Mouse (Mus musculus) CH12.LX (cell line): ENCODE measurements at regions not wholly inside any gene's neighbourhood (a gene's known extent, or its start where the extent isn't known, plus 50 kb on each side); places are given as distances from the start of the nearest gene placed in this dataset.

ENCODE experiments used
- DNase-seq: peaks from one replicate; pipeline ENCODE4 v3.0.0-alpha.2; 2013; ENCODE audit errors: extremely low read depth
- H3K27ac ChIP-seq: 2 replicates; pipeline ENCODE4 v1.5.1; 2012; ENCODE audit warnings: low read depth, mild to moderate bottlenecking, control low read depth, moderate library complexity; ENCODE audit not compliant: insufficient read depth
- H3K27me3 ChIP-seq: replicated peaks from 2 replicates; pipeline ENCODE3; 2012; ENCODE audit warnings: inconsistent platforms
- H3K36me3 ChIP-seq, 2 experiments: replicated peaks in 1 of 2; 2 replicates each; pipeline versions ENCODE3 to v1.6.1; 2012; ENCODE audit warnings: inconsistent platforms in 1 of 2, low read length in 1 of 2, mild to moderate bottlenecking in 1 of 2, mixed read lengths in 1 of 2, moderate library complexity in 1 of 2; ENCODE audit not compliant: control insufficient read depth in 1 of 2, insufficient read depth in 1 of 2
- H3K4me1 ChIP-seq, 2 experiments: 2 replicates each; pipeline ENCODE4 v1.6.1; 2012; ENCODE audit warnings: inconsistent platforms in 1 of 2, moderate library complexity in 1 of 2; ENCODE audit not compliant: insufficient read depth in 2 of 2, control insufficient read depth in 1 of 2
- H3K4me2 ChIP-seq: 2 replicates; pipeline ENCODE4 v1.6.1; 2012; ENCODE audit warnings: low read depth, mild to moderate bottlenecking, control low read depth; ENCODE audit not compliant: poor library complexity, insufficient read depth, severe bottlenecking
- H3K4me3 ChIP-seq, 3 experiments: fragments of 150-350 bp in 1 of 3; sonication (generic) in 1 of 3; replicated peaks in 1 of 3; 2 replicates each; pipeline versions ENCODE3 to v1.5.1; 2011 to 2012; ENCODE audit warnings: low read depth in 2 of 3, low read length in 2 of 3, mild to moderate bottlenecking in 2 of 3, moderate library complexity in 2 of 3, control low read depth in 1 of 3, improper control_type of control experiment in 1 of 3, inconsistent platforms in 1 of 3, mixed read lengths in 1 of 3; ENCODE audit not compliant: poor library complexity in 1 of 3
- H3K79me2 ChIP-seq: replicated peaks from 2 replicates; pipeline ENCODE4 v1.6.1; 2012; ENCODE audit warnings: mild to moderate bottlenecking, moderate library complexity; ENCODE audit not compliant: control insufficient read depth, poor library complexity, insufficient read depth, severe bottlenecking; ENCODE audit errors: extremely low read depth
- H3K9ac ChIP-seq: 2 replicates; pipeline ENCODE4 v1.6.1; 2012; ENCODE audit warnings: low read depth, mild to moderate bottlenecking, control low read depth, moderate library complexity; ENCODE audit not compliant: insufficient read depth
- H3K9me3 ChIP-seq: replicated peaks from 2 replicates; pipeline ENCODE3; 2012; ENCODE audit warnings: low read length, inconsistent platforms, mixed read lengths
- CHD1 ChIP-seq: IDR thresholded peaks from 2 replicates; pipeline ENCODE4 v1.6.1; 2012; ENCODE audit warnings: low read depth, low read length, improper control_type of control experiment, inconsistent platforms
- CHD2 ChIP-seq: IDR thresholded peaks from 2 replicates; pipeline ENCODE4 v1.6.1; 2011; ENCODE audit warnings: low read length, improper control_type of control experiment
- E2F4 ChIP-seq: IDR thresholded peaks from 2 replicates; pipeline ENCODE4 v1.6.1; 2011; ENCODE audit warnings: low read depth, low read length, improper control_type of control experiment; ENCODE audit not compliant: insufficient replicate concordance
- ELF1 ChIP-seq: IDR thresholded peaks from 2 replicates; pipeline ENCODE4 v1.6.1; 2014; ENCODE audit warnings: low read depth, mild to moderate bottlenecking, inconsistent platforms, low read length, improper control_type of control experiment
- EP300 ChIP-seq: IDR thresholded peaks from 2 replicates; pipeline ENCODE4 v1.6.1; 2011; ENCODE audit warnings: low read length, improper control_type of control experiment
- ETS1 ChIP-seq: conservative IDR thresholded peaks from 2 replicates; pipeline ENCODE4 v1.6.1; 2012; ENCODE audit warnings: low read depth, mild to moderate bottlenecking, inconsistent platforms, low read length, improper control_type of control experiment, moderate library complexity
- IRF4 ChIP-seq: IDR thresholded peaks from 2 replicates; pipeline ENCODE4 v1.6.1; 2014; ENCODE audit warnings: low read depth, mild to moderate bottlenecking, inconsistent platforms, low read length, improper control_type of control experiment
- JUND ChIP-seq: conservative IDR thresholded peaks from 2 replicates; pipeline ENCODE4 v1.6.1; 2011; ENCODE audit warnings: low read depth, low read length, improper control_type of control experiment
- KAT2A ChIP-seq: IDR thresholded peaks from 2 replicates; pipeline ENCODE4 v1.6.1; 2012; ENCODE audit warnings: low read length, improper control_type of control experiment, inconsistent platforms; ENCODE audit not compliant: insufficient replicate concordance
- MAZ ChIP-seq: IDR thresholded peaks from 2 replicates; pipeline ENCODE4 v1.6.1; 2012; ENCODE audit warnings: low read depth, mild to moderate bottlenecking, inconsistent platforms, low read length, improper control_type of control experiment, moderate library complexity
- MXI1 ChIP-seq: IDR thresholded peaks from 2 replicates; pipeline ENCODE4 v1.6.1; 2011; ENCODE audit warnings: mild to moderate bottlenecking, low read depth, low read length, improper control_type of control experiment
- MYC ChIP-seq: IDR thresholded peaks from 2 replicates; pipeline ENCODE4 v1.6.1; 2011; ENCODE audit warnings: low read depth, mild to moderate bottlenecking, improper control_type of control experiment, low read length
- NELFE ChIP-seq: IDR thresholded peaks from 2 replicates; pipeline ENCODE4 v1.6.1; 2011; ENCODE audit warnings: low read depth, low read length, improper control_type of control experiment
- NRF1 ChIP-seq: IDR thresholded peaks from 2 replicates; pipeline ENCODE4 v1.6.1; 2014; ENCODE audit warnings: low read depth, mild to moderate bottlenecking, inconsistent platforms, low read length, improper control_type of control experiment, moderate library complexity
- POLR2A ChIP-seq: IDR thresholded peaks from 2 replicates; pipeline ENCODE4 v1.6.1; 2011; ENCODE audit warnings: low read depth, mild to moderate bottlenecking, improper control_type of control experiment, low read length
- POLR2AphosphoS2 ChIP-seq: IDR thresholded peaks from 2 replicates; pipeline ENCODE4 v1.6.1; 2011; ENCODE audit warnings: low read depth, low read length, improper control_type of control experiment
- RAD21 ChIP-seq: IDR thresholded peaks from 2 replicates; pipeline ENCODE4 v1.6.1; 2011; ENCODE audit warnings: low read depth, mild to moderate bottlenecking, low read length, improper control_type of control experiment, moderate library complexity
- RCOR1 ChIP-seq: conservative IDR thresholded peaks from 2 replicates; pipeline ENCODE4 v1.6.1; 2012; ENCODE audit warnings: low read depth, mild to moderate bottlenecking, inconsistent platforms, low read length, improper control_type of control experiment
- SMC3 ChIP-seq: IDR thresholded peaks from 2 replicates; pipeline ENCODE4 v1.6.1; 2011; ENCODE audit warnings: low read depth, low read length, improper control_type of control experiment
- TBP ChIP-seq: conservative IDR thresholded peaks from 2 replicates; pipeline ENCODE4 v1.6.1; 2011; ENCODE audit warnings: low read depth, low read length, improper control_type of control experiment
- UBTF ChIP-seq: IDR thresholded peaks from 2 replicates; pipeline ENCODE4 v1.6.1; 2012; ENCODE audit warnings: low read depth, mild to moderate bottlenecking, inconsistent platforms, low read length, improper control_type of control experiment, moderate library complexity
- USF1 ChIP-seq: IDR thresholded peaks from 2 replicates; pipeline ENCODE4 v1.6.1; 2014; ENCODE audit warnings: low read depth, mild to moderate bottlenecking, inconsistent platforms, low read length, improper control_type of control experiment
- USF2 ChIP-seq: conservative IDR thresholded peaks from 2 replicates; pipeline ENCODE4 v1.6.1; 2011; ENCODE audit warnings: low read depth, low read length, improper control_type of control experiment
- ZC3H11A ChIP-seq: IDR thresholded peaks from 2 replicates; pipeline ENCODE4 v1.6.1; 2012; ENCODE audit warnings: low read depth, mild to moderate bottlenecking, inconsistent platforms, low read length, improper control_type of control experiment
- ZMIZ1 ChIP-seq: IDR thresholded peaks from 2 replicates; pipeline ENCODE4 v1.6.1; 2012; ENCODE audit warnings: low read depth, mild to moderate bottlenecking, inconsistent platforms, low read length, improper control_type of control experiment
- ZNF384 ChIP-seq: IDR thresholded peaks from 2 replicates; pipeline ENCODE4 v1.6.1; 2012; ENCODE audit warnings: low read depth, low read length, improper control_type of control experiment, inconsistent platforms
- dilution Hi-C: fragments of 300-500 bp; cut with MboI; formaldehyde crosslinking; loops from 2 replicates; pipeline ENCODE4 v1.14.3; 2020; ENCODE audit warnings: low sequenced_read_pairs; ENCODE audit not compliant: extremely low pct_unique_long_range_greater_than_20kb, extremely low pct_ligation_motif_present
- in situ Hi-C: fragments of 300-500 bp; cut with MboI; formaldehyde crosslinking; loops from 3 replicates; pipeline ENCODE4 v1.14.3; 2019; ENCODE audit warnings: low sequenced_read_pairs, low pct_ligation_motif_present, low pct_unique_long_range_greater_than_20kb, mixed read lengths

GRCm38 (mm10) chr13:82187196-82187595 lies 404.3 kb downstream of the Cetn3 start:
- no peaks in the 10 kb centered on the region for H3K4me1 ChIP-seq
- TF ChIP-seq POLR2A (no peak), USF1 (no peak), ZNF384 (no peak), ZC3H11A (no peak), RCOR1 (no peak), ZMIZ1 (no peak), TBP (no peak), MAZ (no peak), NRF1 (no peak), UBTF (no peak), RAD21 (no peak), CHD1 (no peak), MYC (no peak), KAT2A (no peak), IRF4 (no peak), MXI1 (no peak), NELFE (no peak)
- no peaks in the 10 kb centered on the region for H3K27me3 ChIP-seq
- in situ Hi-C loops: no loop called here
- H3K9me3 ChIP-seq: no peaks in the 10 kb centered on the region
- H3K36me3 ChIP-seq: no peaks in the 10 kb centered on the region
- no peak overlapping the region for H3K9ac ChIP-seq
- no peak for DNase-seq
- no peaks in the 10 kb centered on the region for H3K79me2 ChIP-seq
- no peak overlapping the region for H3K4me2 ChIP-seq
- no peak overlapping the region for H3K4me3 ChIP-seq
- dilution Hi-C loops: no loop called here
- no peak overlapping the region for H3K27ac ChIP-seq

DNA sequence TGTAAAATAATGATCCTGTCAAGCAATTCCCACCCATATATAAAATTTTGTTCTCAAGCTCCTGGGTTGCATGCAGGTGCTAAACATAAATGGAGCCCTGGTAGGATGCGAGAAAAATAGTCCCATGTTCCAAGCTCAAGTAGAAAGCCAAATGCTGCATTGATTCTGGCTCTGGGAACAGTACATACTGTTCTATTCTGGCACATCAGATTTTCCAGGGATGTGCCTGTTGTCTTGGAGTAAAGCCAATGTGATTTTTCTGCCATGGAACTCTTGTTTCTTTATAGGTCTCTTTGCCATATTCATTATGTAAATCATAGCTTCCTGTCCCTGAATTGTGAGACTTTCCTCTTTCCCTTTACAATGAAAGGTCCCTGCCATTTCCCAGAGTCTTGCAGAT lies 417.9 kb downstream of the Cetn3 start:
- H3K27ac ChIP-seq: no peak overlapping the region
- no peaks in the 10 kb centered on the region for H3K9me3 ChIP-seq
- no peaks in the 10 kb centered on the region for H3K36me3 ChIP-seq
- no peak overlapping the region for H3K4me3 ChIP-seq
- H3K9ac ChIP-seq: no peak overlapping the region
- DNase-seq: no peak
- no peak for TF ChIP-seq ELF1
- TF ChIP-seq TBP: no peak
- TF ChIP-seq RCOR1: no peak
- no peak for TF ChIP-seq EP300
- TF ChIP-seq USF2: no peak
- TF ChIP-seq E2F4: no peak
- TF ChIP-seq NRF1: no peak
- TF ChIP-seq JUND: no peak
- no peak for TF ChIP-seq POLR2AphosphoS2
- TF ChIP-seq POLR2A: no peak
- TF ChIP-seq SMC3: no peak
- no peak for TF ChIP-seq CHD2
- no peak for TF ChIP-seq ETS1
- no peak for TF ChIP-seq MYC
- TF ChIP-seq UBTF: no peak
- H3K27me3 ChIP-seq: no peaks in the 10 kb centered on the region
- dilution Hi-C loops: no loop called here
- no peak overlapping the region for H3K4me2 ChIP-seq
- no peaks in the 10 kb centered on the region for H3K4me1 ChIP-seq
- in situ Hi-C loops: no loop called here
- no peaks in the 10 kb centered on the region for H3K79me2 ChIP-seq
